Mouse (Mus musculus) cerebellum, postnatal 25 days (tissue): Measurements from ENCODE around the gene Nt5c3.
A peak's percentile ranks its signal among the peaks of the same experiment; 100 is the strongest.
"Not testable (repeated sequence)": the region's sequence is repeated elsewhere in the genome, so short reads cannot be mapped to it uniquely, and the experiment has no call there.

ENCODE experiments used
- DNase-seq, 2 experiments: peaks; one replicate each; pipeline ENCODE4 v3.0.0; 2021; ENCODE audit warnings: mixed read lengths in 2 of 2

Nt5c3 gene

DNA sequence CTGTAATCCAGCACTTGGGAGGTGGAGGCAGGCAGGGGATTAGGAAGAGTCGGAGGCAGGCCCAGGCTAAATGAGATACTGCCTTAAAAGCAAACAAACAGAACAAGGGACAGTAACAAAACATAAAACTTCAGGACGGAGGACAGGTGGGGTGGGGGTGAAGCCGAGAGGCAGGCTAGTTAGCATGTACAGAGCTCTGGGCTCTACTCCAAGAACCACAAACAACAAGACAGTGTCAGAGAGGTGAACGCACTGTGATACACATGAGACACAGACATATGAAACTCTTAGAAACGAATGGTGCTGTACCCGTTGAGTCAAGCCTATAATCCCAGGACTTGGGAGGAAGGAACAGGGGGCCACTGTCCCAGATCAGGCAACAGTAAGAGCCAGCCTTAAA lies 19.9 kb downstream of the Nt5c3 start:
- no peak for DNase-seq

GRCm38 (mm10) chr6:56902606-56903520 lies 20.9 kb downstream of the Nt5c3 start:
- DNase-seq: no peak

GRCm38 (mm10) chr6:56901824-56902386 lies 21.8 kb downstream of the Nt5c3 start:
- peak in 1 of 2 experiments; percentile 24 for DNase-seq

DNA sequence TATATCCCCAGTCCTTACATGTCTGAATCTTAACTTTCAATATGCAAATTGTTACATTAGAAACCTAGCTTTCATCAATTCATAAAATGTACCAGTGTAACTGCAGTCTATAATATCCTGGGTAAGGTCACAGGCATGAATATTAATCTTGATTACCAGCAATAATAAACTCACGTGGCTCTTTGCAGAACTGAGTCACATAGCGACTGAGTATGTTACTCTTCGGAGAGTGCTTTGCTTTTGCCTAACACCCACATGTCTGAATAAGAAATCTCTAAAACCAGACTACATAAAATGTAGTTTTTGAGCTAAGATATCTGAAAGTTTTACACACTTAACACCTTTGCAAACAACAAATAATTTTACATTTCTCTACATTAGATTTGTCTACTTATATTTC lies 22.4 kb downstream of the Nt5c3 start:
- no peak for DNase-seq

DNA sequence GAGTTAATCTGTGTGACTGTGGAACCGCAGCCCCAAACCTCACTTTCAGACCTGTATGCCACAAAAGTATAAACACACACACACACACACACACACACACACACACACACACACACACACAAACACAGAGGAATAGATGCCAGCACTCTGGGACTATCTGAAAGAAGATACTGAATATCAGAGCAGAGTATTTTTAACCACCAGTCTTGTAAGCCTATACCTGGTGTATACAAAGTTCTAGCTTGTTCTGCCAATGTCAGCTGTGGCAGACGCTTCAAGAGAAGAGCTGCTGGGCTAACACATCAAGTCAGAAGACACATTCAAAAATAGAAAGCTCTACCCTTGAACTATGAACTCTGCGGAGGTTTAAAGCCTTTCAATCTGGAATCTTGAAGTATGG lies 24.1 kb downstream of the Nt5c3 start:
- DNase-seq: no peak

GRCm38 (mm10) chr6:56890762-56891161 lies 33.0 kb downstream of the Nt5c3 start:
- DNase-seq: no peak

GRCm38 (mm10) chr6:56888561-56888960 lies 35.2 kb downstream of the Nt5c3 start:
- DNase-seq: peak; percentile 36 to 43

GRCm38 (mm10) chr6:56879352-56879955 lies 44.3 kb downstream of the Nt5c3 start:
- no peak for DNase-seq

DNA sequence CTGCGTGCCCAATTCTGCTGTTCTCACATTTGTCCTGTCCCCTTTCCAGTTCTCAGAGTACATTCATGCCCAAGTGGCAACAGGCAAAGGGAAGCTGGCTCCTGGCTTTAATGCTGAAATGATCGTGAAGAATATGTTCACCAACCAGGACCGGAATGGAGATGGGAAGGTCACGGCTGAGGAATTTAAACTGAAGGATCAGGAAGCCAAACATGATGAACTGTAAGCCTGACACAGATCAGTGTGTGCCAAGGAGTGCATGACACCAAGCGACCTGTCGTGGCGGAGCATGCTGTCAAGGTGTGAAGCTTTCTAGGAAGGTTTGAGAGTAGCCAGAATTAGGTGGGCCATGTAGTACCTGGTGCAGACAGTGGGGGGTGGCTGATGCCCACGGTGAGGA lies 45.7 kb downstream of the Nt5c3 start:
- no peak for DNase-seq

GRCm38 (mm10) chr6:56876870-56877269 lies 46.9 kb downstream of the Nt5c3 start:
- no peak for DNase-seq

DNA sequence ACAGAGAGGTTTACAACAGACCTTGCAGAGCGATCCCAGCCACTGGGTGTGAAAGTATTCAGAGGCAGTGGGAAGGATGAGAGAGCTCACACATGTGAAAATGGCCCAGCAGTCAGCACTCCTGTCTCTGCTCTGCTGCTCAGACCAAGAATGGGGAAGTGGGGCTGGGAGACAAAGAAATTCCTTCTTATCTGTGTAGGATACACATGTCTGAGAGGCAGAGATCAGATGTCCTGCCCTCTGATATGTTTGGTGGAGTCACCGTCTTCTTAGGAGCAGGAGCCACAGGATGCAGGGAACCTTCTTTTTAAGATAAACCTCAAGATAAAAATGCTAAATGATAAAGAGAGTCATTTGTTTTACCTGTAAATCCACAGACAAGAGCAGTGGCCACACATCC lies 53.7 kb downstream of the Nt5c3 start:
- DNase-seq: no peak

DNA sequence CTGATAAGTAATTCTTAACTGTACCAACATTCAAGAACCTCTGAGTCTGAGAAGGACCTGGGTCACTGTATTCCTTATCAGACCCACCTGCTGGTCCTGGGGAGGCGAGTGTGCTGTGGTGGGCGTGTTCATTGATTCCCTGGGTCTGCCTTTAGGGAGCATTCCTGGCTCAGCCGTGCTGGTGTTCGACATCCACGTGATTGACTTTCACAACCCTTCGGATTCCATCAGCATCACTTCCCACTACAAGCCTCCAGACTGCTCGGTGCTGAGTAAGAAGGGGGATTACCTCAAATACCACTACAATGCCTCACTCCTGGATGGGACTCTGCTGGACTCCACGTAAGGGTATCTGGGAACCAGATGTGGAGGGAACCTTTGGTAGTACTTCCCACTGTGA lies 55.2 kb downstream of the Nt5c3 start:
- DNase-seq: no peak

GRCm38 (mm10) chr6:56866899-56867298 lies 56.8 kb downstream of the Nt5c3 start:
- DNase-seq: not testable (repeated sequence)

DNA sequence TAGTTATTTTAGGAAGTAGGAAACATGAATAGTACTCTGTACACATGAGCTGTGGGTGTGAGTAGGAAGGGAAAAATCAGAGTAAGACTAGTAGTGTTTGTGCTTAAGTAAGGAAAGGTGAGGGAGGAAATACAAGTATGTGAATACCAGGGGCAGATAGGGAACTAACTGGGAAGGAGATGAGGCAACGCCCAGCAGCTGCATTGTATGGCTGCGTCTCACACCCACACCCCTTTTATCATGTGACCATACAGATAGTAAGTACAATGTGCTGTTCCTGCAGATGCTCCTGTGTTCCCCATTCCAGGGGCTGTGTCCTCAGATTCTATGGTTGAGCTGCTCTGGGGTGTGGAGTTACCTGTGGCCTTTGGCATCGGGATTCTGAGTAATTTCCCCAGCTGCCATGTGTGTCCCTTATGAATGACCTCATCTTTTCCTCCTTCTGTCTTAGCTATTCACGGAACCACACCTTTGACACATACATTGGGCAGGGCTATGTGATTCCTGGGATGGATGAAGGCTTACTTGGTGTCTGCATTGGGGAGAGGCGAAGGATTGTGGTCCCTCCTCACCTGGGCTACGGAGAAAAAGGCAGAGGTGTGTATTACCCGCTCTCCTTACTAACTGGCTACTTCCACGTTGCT lies 63.4 kb downstream of the Nt5c3 start:
- DNase-seq: no peak

GRCm38 (mm10) chr6:56856748-56857147 lies 67.0 kb downstream of the Nt5c3 start:
- DNase-seq: no peak

DNA sequence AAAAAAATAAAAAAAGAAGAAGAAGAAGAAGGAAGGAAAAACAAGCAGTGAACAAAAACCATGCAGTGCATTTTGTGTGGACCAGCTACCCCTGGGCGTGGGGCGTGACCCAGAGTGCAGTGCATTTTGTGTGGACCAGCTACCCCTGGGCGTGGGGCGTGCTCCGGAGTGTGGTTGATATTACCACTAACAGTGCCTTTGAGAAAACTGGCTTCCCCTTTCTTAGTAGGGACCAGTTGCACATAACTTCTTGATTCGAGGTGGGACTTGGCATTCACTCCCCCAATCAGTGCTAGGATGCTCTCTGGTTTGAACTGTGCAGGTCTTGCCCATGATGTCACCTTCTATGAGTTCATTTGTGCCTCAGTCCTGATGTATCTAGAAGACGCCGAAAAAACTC lies 68.9 kb downstream of the Nt5c3 start:
- no peak for DNase-seq

- DNase-seq: no peak
These were observed 73.4 kb downstream of the Nt5c3 start for GRCm38 (mm10) chr6:56850315-56850714.

- DNase-seq: no peak
These were observed 74.8 kb downstream of the Nt5c3 start for GRCm38 (mm10) chr6:56848974-56849373.

GRCm38 (mm10) chr6:56844365-56844764 lies 79.4 kb downstream of the Nt5c3 start:
- DNase-seq: no peak

- peak in 1 of 2 experiments; percentile 6 for DNase-seq
These were observed 80.5 kb downstream of the Nt5c3 start for GRCm38 (mm10) chr6:56843229-56843628.

GRCm38 (mm10) chr6:56837621-56838020 lies 86.1 kb downstream of the Nt5c3 start:
- DNase-seq: no peak

DNA sequence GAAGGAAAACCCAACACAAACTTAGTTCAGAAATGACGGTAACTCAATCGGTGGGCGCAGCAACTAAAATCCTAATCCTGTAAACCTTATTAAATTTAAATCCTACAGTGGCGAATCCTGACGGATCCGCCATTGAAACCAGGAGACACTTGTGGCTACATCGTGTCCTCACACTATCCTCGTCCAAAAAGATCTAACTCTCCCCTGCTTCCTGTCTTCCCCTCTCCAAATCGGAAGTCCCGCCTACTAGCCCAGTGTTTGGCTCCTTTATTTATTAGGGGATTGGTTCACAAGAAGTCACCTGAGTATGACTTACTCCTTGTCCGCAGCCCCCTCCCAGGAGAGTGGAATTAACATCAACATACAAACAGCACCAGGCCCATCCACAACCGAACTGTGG lies 86.6 kb downstream of the Nt5c3 start:
- no peak for DNase-seq

DNA sequence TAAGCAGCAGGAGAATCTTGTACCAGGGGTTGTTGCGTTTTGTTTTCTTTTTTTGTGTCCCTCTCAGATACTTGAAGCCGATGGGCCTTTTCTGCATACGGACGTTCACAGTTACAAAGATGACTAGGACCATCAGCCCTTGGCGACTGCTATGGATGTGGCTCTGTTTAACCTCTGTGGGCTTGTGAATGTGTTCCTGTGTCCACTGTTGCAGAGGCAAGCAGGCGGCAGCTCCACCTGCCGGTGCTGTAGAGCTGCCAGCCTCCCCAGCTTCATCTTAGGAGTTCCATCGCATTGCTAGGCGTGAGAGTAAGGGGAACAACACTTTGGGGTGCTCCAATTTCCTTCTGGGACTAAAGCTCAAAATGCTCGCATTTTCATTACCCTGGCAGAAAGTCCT lies 88.2 kb downstream of the Nt5c3 start:
- peak in 1 of 2 experiments; percentile 26 for DNase-seq
